In genomic region chr1:127576563-127576962, GRCm38 (mm10) we compare ENCODE assay signal across 12 mouse cellular contexts.
A peak's percentile ranks its signal among the peaks of the same experiment; 100 is the strongest.
DNase-seq lines count a peak whose midpoint lies in the region; ATAC-seq lines count a peak whose summit lies in the region.
"Had no signal": no experiment of that assay in that cellular context is flagged by ENCODE, and none has a peak within 500 bp of the region (broad histone marks: within the 10 kb centered on the region; RNA-seq: fewer than 3 reads in every experiment).

No protein-coding gene starts in this region.

- H3K27me3 ChIP-seq in hindbrain, embryonic 11.5 days (ENCODE audit: control insufficient read depth, insufficient read depth, low read length) = no peaks in the 10 kb centered on the region
- H3K27me3 ChIP-seq in midbrain, embryonic 13.5 days = no peaks in the 10 kb centered on the region

- peak overlapping the region; percentile 17; the same call in 1 of the 2 replicates for H3K27ac ChIP-seq in hindbrain, embryonic 11.5 days (ENCODE audit: low read depth, low read length)
- H3K27ac ChIP-seq in midbrain, embryonic 13.5 days = peak overlapping the region; percentile 30; the same call in 1 of the 2 replicates
- H3K27ac ChIP-seq: gastrocnemius, adult 2 months; macrophage had no signal

- no peak overlapping the region for H3K4me2 ChIP-seq in hindbrain, embryonic 11.5 days (replicated peaks; ENCODE audit: low read depth, low read length)
- peak overlapping the region; percentile 16; the same call in 1 of the 2 replicates for H3K4me2 ChIP-seq in midbrain, embryonic 13.5 days (replicated peaks)
- H3K4me2 ChIP-seq: heart, embryonic 11.5 days had no signal

- 0 out of 2 replicates have a peak, but pooled peaks cover 3% of the 10 kb centered on the region for H3K4me1 ChIP-seq in hindbrain, embryonic 11.5 days (replicated peaks; ENCODE audit: control insufficient read depth, insufficient read depth, low read length)
- peaks cover 31% of the 10 kb centered on the region for H3K4me1 ChIP-seq in midbrain, embryonic 13.5 days (replicated peaks)

- peak; percentile 12 for ATAC-seq in hindbrain, embryonic 11.5 days (ENCODE audit: low FRiP score)
- ATAC-seq in midbrain, embryonic 13.5 days = peak; percentile 54

- no peak overlapping the region for H3K9ac ChIP-seq in hindbrain, embryonic 11.5 days (ENCODE audit: low read depth, low read length)
- no peak overlapping the region for H3K9ac ChIP-seq in midbrain, embryonic 13.5 days (replicated peaks)

- WGBS in hindbrain, embryonic 11.5 days = 16% methylated on average over 8 of the region's 8 CpGs
- 15% methylated on average over 8 of the region's 8 CpGs for WGBS in midbrain, embryonic 13.5 days

- intact Hi-C loops in heart, postnatal 10 days (cut with DNase I) = no loop called here

- H3K4me3 ChIP-seq in hindbrain, embryonic 11.5 days (ENCODE audit: low read depth, low read length) = no peak overlapping the region
- no peak overlapping the region for H3K4me3 ChIP-seq in midbrain, embryonic 13.5 days (replicated peaks)
- H3K4me3 ChIP-seq: gastrocnemius, adult 2 months had no signal

- no peaks in the 10 kb centered on the region for H3K36me3 ChIP-seq in hindbrain, embryonic 11.5 days (ENCODE audit: control insufficient read depth, insufficient read depth, low read length)
- H3K36me3 ChIP-seq in midbrain, embryonic 13.5 days = no peaks in the 10 kb centered on the region

- H3K9me3 ChIP-seq in hindbrain, embryonic 11.5 days (ENCODE audit: control insufficient read depth, low read length) = no peaks in the 10 kb centered on the region
- H3K9me3 ChIP-seq in midbrain, embryonic 13.5 days = no peaks in the 10 kb centered on the region

- peak; percentile 64 for DNase-seq in heart, adult 11 months
- no peak for DNase-seq in heart, postnatal 10 days
- peak; percentile 11 for DNase-seq in embryo, embryonic 10 days (ENCODE audit: low spot score)
- DNase-seq in hindbrain, embryonic 11.5 days (ENCODE audit: low spot score) = no peak
- DNase-seq in thymus, postnatal 4 days = no peak
- DNase-seq in testis, postnatal 10 days (ENCODE audit: low spot score) = no peak
- no peak for DNase-seq in urinary bladder, postnatal 25 days (ENCODE audit: low spot score)
- DNase-seq: cerebellum, adult 8-10 months; gastrocnemius, adult 2 months had no signal

Comparison
In these comparisons a context has a peak if more than half of its experiments do, and no peak if none do; other contexts are left out.
1. DNase-seq: peak in heart, adult 11 months (single experiment) and embryo, embryonic 10 days (single experiment); none in heart, postnatal 10 days (0 of 2), hindbrain, embryonic 11.5 days (single experiment), thymus, postnatal 4 days (single experiment), testis, postnatal 10 days (single experiment) and urinary bladder, postnatal 25 days (single experiment).